Mouse (Mus musculus) ES-E14 (cell line): Measurements from ENCODE around the gene Ppp2r3a. TPM values are rescaled to one million over a fixed set of nuclear protein-coding genes. Genes with fewer than 3 reads are reported as not detected.

Experiments
- DNase-seq: peaks from one replicate; pipeline ENCODE4 v3.0.0-alpha.2; 2013; ENCODE audit warnings: low read depth, low spot score
- H3K27ac ChIP-seq: 2 replicates; pipeline ENCODE4 v1.5.1; 2012; ENCODE audit warnings: low read depth, mild to moderate bottlenecking, low read length, moderate library complexity, mixed read lengths; ENCODE audit not compliant: poor library complexity, insufficient read depth, severe bottlenecking
- H3K36me3 ChIP-seq: 2 replicates; pipeline ENCODE4 v1.6.1; 2012; ENCODE audit warnings: mild to moderate bottlenecking, low read length, moderate library complexity, mixed read lengths; ENCODE audit not compliant: control insufficient read depth, poor library complexity, insufficient read depth, severe bottlenecking
- H3K4me1 ChIP-seq, 2 experiments: fragments of 150-350 bp in 1 of 2; sonication (generic) in 1 of 2; 2 replicates each; pipeline ENCODE4 v1.6.1; 2012; ENCODE audit warnings: low read length in 2 of 2, mild to moderate bottlenecking in 1 of 2, mixed read lengths in 1 of 2; ENCODE audit not compliant: control insufficient read depth in 2 of 2, insufficient read depth in 2 of 2, poor library complexity in 1 of 2
- H3K4me3 ChIP-seq, 2 experiments: fragments of 150-350 bp in 1 of 2; sonication (generic) in 1 of 2; 2 replicates each; pipeline ENCODE4 v1.5.1; 2012; ENCODE audit warnings: low read length in 2 of 2, low read depth in 1 of 2, mild to moderate bottlenecking in 1 of 2, mixed read lengths in 1 of 2; ENCODE audit not compliant: insufficient read depth in 1 of 2, poor library complexity in 1 of 2, severe bottlenecking in 1 of 2
- H3K9ac ChIP-seq: 2 replicates; pipeline ENCODE4 v1.6.1; 2012; ENCODE audit warnings: low read depth, mild to moderate bottlenecking, low read length, mixed read lengths; ENCODE audit not compliant: poor library complexity, insufficient read depth, severe bottlenecking
- H3K9me3 ChIP-seq: fragments of 150-350 bp; sonication (generic); 2 replicates; pipeline ENCODE4 v1.6.1; 2012; ENCODE audit warnings: low read depth, mild to moderate bottlenecking, low read length; ENCODE audit not compliant: control insufficient read depth, insufficient read depth
- CHD2 ChIP-seq: IDR thresholded peaks from 2 replicates; pipeline ENCODE4 v1.6.1; 2014; ENCODE audit warnings: mild to moderate bottlenecking, low read depth, low read length, inconsistent platforms
- HCFC1 ChIP-seq: IDR thresholded peaks from 2 replicates; pipeline ENCODE4 v1.6.1; 2012; ENCODE audit warnings: low read length, inconsistent platforms, borderline replicate concordance; ENCODE audit not compliant: insufficient read depth
- MAFK ChIP-seq: IDR thresholded peaks from 2 replicates; pipeline ENCODE4 v1.6.1; 2014; ENCODE audit warnings: mild to moderate bottlenecking, low read depth, low read length, inconsistent platforms; ENCODE audit not compliant: insufficient read depth
- ZC3H11A ChIP-seq: IDR thresholded peaks from 2 replicates; pipeline ENCODE4 v1.6.1; 2012; ENCODE audit warnings: low read depth, mild to moderate bottlenecking, inconsistent platforms, low read length, borderline replicate concordance
- ZNF384 ChIP-seq: IDR thresholded peaks from 2 replicates; pipeline ENCODE4 v1.6.1; 2012; ENCODE audit warnings: low read depth, low read length, inconsistent platforms
- in situ Hi-C, 2 experiments: fragments of 600-800 bp; cut with MboI; formaldehyde crosslinking; loops; one replicate each; pipeline ENCODE4 v1.15.1; 2025; ENCODE audit warnings: low sequenced_read_pairs in 2 of 2, inconsistent platforms in 1 of 2; ENCODE audit not compliant: unreplicated experiment in 2 of 2
- total RNA-seq: library from RNA; depleted of rRNA; stranded (reverse); fragments of 300-350 nt; gene quantifications from 2 replicates; pipeline ENCODE4 v1.2.3, GENCODE M21; 2012

The Ppp2r3a gene
- total RNA-seq, 1 experiment = 4.1 TPM

GRCm38 (mm10) chr9:101160627-101161026 is 91.0 kb downstream of the Ppp2r3a start:
- H3K4me1 ChIP-seq = no peaks in the 10 kb centered on the region
- TF ChIP-seq CHD2 = no peak
- TF ChIP-seq ZNF384 = no peak
- no peak for TF ChIP-seq MAFK
- TF ChIP-seq HCFC1 = no peak
- no peak for TF ChIP-seq ZC3H11A
- DNase-seq = no peak
- H3K36me3 ChIP-seq = no peaks in the 10 kb centered on the region
- H3K4me3 ChIP-seq = no peak overlapping the region
- no peak overlapping the region for H3K9ac ChIP-seq
- H3K9me3 ChIP-seq = no peaks in the 10 kb centered on the region
- no peak overlapping the region for H3K27ac ChIP-seq
- in situ Hi-C loops = no loop called here

- DNase-seq = no peak
- H3K36me3 ChIP-seq = no peaks in the 10 kb centered on the region
- no peak overlapping the region for H3K9ac ChIP-seq
- in situ Hi-C loops = no loop called here
- H3K4me1 ChIP-seq = no peaks in the 10 kb centered on the region
- H3K4me3 ChIP-seq = no peak overlapping the region
- H3K9me3 ChIP-seq = no peaks in the 10 kb centered on the region
- H3K27ac ChIP-seq = no peak overlapping the region
- TF ChIP-seq CHD2 (no peak), ZC3H11A (no peak), HCFC1 (no peak), MAFK (no peak), ZNF384 (no peak)
Measured at GRCm38 (mm10) chr9:101160092-101160491, 91.5 kb downstream of the Ppp2r3a start.

GRCm38 (mm10) chr9:101159431-101159830 is 92.2 kb downstream of the Ppp2r3a start:
- Histone ChIP-seq H3K9me3 (no peaks in the 10 kb centered on the region), H3K27ac (no peak overlapping the region), H3K4me1 (no peaks in the 10 kb centered on the region), H3K9ac (no peak overlapping the region), H3K36me3 (no peaks in the 10 kb centered on the region), H3K4me3 (no peak overlapping the region)
- in situ Hi-C loops = no loop called here
- TF ChIP-seq MAFK (no peak), ZC3H11A (peak; percentile 59; the same call in 1 of the 2 replicates), CHD2 (no peak)
- peak; percentile 3 for DNase-seq

GRCm38 (mm10) chr9:101152872-101153271 is 98.7 kb downstream of the Ppp2r3a start:
- Histone ChIP-seq H3K36me3 (no peaks in the 10 kb centered on the region), H3K9me3 (no peaks in the 10 kb centered on the region), H3K4me1 (no peaks in the 10 kb centered on the region), H3K9ac (no peak overlapping the region), H3K27ac (no peak overlapping the region), H3K4me3 (no peak overlapping the region)
- DNase-seq = no peak
- TF ChIP-seq MAFK (no peak), CHD2 (no peak), ZC3H11A (no peak), HCFC1 (no peak), ZNF384 (no peak)
- in situ Hi-C loops = no loop called here

- no peaks in the 10 kb centered on the region for H3K36me3 ChIP-seq
- TF ChIP-seq ZC3H11A (no peak), HCFC1 (no peak), CHD2 (no peak), ZNF384 (no peak), MAFK (no peak)
- no peaks in the 10 kb centered on the region for H3K4me1 ChIP-seq
- no peak overlapping the region for H3K4me3 ChIP-seq
- no peak overlapping the region for H3K27ac ChIP-seq
- in situ Hi-C loops = no loop called here
- no peak overlapping the region for H3K9ac ChIP-seq
- no peak for DNase-seq
- no peaks in the 10 kb centered on the region for H3K9me3 ChIP-seq
Measured at GRCm38 (mm10) chr9:101143635-101144034, 108.0 kb downstream of the Ppp2r3a start.
